Mouse (Mus musculus) embryo, embryonic 11 days (tissue): ENCODE results near the gene Itga1.

ENCODE experiments used
- DNase-seq: peaks from one replicate; pipeline ENCODE4 v3.0.0-alpha.2; 2015

Gene Itga1

GRCm38 (mm10) chr13:114984658-114985057 is 117.1 kb downstream of the Itga1 start:
- no peak for DNase-seq

- no peak for DNase-seq
Observed at GRCm38 (mm10) chr13:114983116-114983515, 118.6 kb downstream of the Itga1 start.

- DNase-seq = peak; percentile 58
Observed at GRCm38 (mm10) chr13:114980831-114981419, 120.8 kb downstream of the Itga1 start.

- DNase-seq = no peak
Observed at GRCm38 (mm10) chr13:114974484-114975042, 127.2 kb downstream of the Itga1 start.

- DNase-seq = no peak
Observed at GRCm38 (mm10) chr13:114971905-114972304, 129.9 kb downstream of the Itga1 start.

GRCm38 (mm10) chr13:114964233-114964632 is 137.5 kb downstream of the Itga1 start:
- DNase-seq = peak; percentile 83

GRCm38 (mm10) chr13:114954516-114954915 is 147.2 kb downstream of the Itga1 start:
- DNase-seq = no peak

GRCm38 (mm10) chr13:114933541-114933940 is 168.2 kb downstream of the Itga1 start:
- no peak for DNase-seq

- DNase-seq = peak; percentile 79
Observed at GRCm38 (mm10) chr13:114931775-114932294, 169.9 kb downstream of the Itga1 start, which contains the start of gene Itga2. Gene Itga2, minus strand, starts transcription at chr13:114932100.

- DNase-seq = peak; percentile 45
Observed at GRCm38 (mm10) chr13:114930996-114931649, 170.6 kb downstream of the Itga1 start.

GRCm38 (mm10) chr13:114924785-114925184 is 177.0 kb downstream of the Itga1 start:
- no peak for DNase-seq

- peak; percentile 61 for DNase-seq
Observed at GRCm38 (mm10) chr13:114923331-114923730, 178.4 kb downstream of the Itga1 start.

GRCm38 (mm10) chr13:114915767-114916166 is 186.0 kb downstream of the Itga1 start:
- no peak for DNase-seq

GRCm38 (mm10) chr13:114914963-114915362 is 186.8 kb downstream of the Itga1 start:
- no peak for DNase-seq

- no peak for DNase-seq
Observed at GRCm38 (mm10) chr13:114914559-114914958, 187.2 kb downstream of the Itga1 start.

- no peak for DNase-seq
Observed at GRCm38 (mm10) chr13:114910629-114911028, 191.1 kb downstream of the Itga1 start.

- DNase-seq = no peak
Observed at GRCm38 (mm10) chr13:114909514-114909913, 192.2 kb downstream of the Itga1 start.

GRCm38 (mm10) chr13:114907876-114908275 is 193.9 kb downstream of the Itga1 start:
- DNase-seq = no peak
